Mouse (Mus musculus): ENCODE data around the gene Ahcyl2. TPM values are rescaled to one million over a fixed set of nuclear protein-coding genes. Genes with fewer than 3 reads are reported as not detected.

Ahcyl2 gene
- polyA plus RNA-seq, 1 experiment from 2014 or later: 11.8 TPM

DNA sequence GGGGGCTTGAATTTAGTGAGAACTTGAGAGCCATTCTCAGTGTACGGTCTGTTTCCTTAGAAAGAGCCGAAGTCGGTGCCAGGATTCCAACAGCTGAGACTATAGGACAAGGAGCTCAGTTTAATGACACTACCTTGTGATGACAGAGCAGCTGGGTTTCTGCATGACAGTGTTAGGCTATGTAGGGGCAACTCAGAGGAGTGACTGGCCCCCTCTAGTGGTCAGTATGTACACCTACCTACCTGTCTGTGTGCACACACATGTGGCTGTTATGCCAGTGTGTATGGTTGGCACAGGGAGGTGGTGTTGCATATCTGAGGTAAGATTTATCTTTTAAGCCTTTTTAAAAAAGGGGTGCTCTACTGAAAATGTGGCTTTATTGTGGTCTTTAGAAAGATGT is 92.4 kb downstream of the Ahcyl2 start:
- H3K36me3 ChIP-seq (ENCODE audit: control insufficient read depth, insufficient read depth, low read length): no peaks in the 10 kb centered on the region
- no peaks in the 10 kb centered on the region for H3K9me3 ChIP-seq (ENCODE audit: control insufficient read depth, low read length)
- H3K4me3 ChIP-seq (ENCODE audit: low read depth, low read length): no peak overlapping the region
- ATAC-seq (ENCODE audit: insufficient read depth, low FRiP score, low TSS enrichment) (no peak), DNase-seq (ENCODE audit: low spot score) (no peak)
- H3K27me3 ChIP-seq (ENCODE audit: control insufficient read depth, insufficient read depth, low read length): no peaks in the 10 kb centered on the region
- no peak overlapping the region for H3K4me2 ChIP-seq (ENCODE audit: low read depth)
- 89% methylated on average over 3 of the region's 3 CpGs for WGBS
- no peaks in the 10 kb centered on the region for H3K4me1 ChIP-seq (ENCODE audit: control insufficient read depth, insufficient read depth, low read length)
- no peak overlapping the region for H3K9ac ChIP-seq (ENCODE audit: low read length)
- no peak overlapping the region for H3K27ac ChIP-seq (ENCODE audit: low read depth, low read length)

DNA sequence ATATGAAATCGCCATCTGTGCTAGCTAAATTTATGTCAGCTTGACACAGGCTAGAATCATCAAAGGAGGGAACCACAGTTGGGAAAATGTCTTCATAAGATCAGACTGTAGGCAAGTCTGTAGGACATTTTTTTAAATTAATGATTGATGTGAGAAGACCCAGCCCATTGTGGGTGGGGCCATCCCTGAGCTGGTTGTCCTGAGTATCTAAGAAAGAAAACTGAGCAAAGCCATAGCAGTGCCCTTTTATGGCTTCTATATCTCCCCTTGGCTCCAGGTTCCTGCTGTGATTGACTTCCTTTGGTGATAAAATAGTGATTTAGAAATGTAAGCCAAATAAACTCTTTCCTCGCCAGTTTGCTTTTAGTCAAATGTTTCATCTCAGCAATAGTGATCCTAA is 97.1 kb downstream of the Ahcyl2 start:
- no peak overlapping the region for H3K27ac ChIP-seq (ENCODE audit: low read depth, low read length)
- no peak overlapping the region for H3K4me2 ChIP-seq (ENCODE audit: low read depth)
- no peak overlapping the region for H3K4me3 ChIP-seq (ENCODE audit: low read depth, low read length)
- 95% methylated on average over 2 of the region's 2 CpGs for WGBS
- H3K4me1 ChIP-seq (ENCODE audit: control insufficient read depth, insufficient read depth, low read length): no peaks in the 10 kb centered on the region
- H3K9me3 ChIP-seq (ENCODE audit: control insufficient read depth, low read length): no peaks in the 10 kb centered on the region
- no peaks in the 10 kb centered on the region for H3K36me3 ChIP-seq (ENCODE audit: control insufficient read depth, insufficient read depth, low read length)
- H3K27me3 ChIP-seq (ENCODE audit: control insufficient read depth, insufficient read depth, low read length): no peaks in the 10 kb centered on the region
- DNase-seq (ENCODE audit: low spot score): no peak
- no peak for ATAC-seq (ENCODE audit: insufficient read depth, low FRiP score, low TSS enrichment)
- no peak overlapping the region for H3K9ac ChIP-seq (ENCODE audit: low read length)

DNA sequence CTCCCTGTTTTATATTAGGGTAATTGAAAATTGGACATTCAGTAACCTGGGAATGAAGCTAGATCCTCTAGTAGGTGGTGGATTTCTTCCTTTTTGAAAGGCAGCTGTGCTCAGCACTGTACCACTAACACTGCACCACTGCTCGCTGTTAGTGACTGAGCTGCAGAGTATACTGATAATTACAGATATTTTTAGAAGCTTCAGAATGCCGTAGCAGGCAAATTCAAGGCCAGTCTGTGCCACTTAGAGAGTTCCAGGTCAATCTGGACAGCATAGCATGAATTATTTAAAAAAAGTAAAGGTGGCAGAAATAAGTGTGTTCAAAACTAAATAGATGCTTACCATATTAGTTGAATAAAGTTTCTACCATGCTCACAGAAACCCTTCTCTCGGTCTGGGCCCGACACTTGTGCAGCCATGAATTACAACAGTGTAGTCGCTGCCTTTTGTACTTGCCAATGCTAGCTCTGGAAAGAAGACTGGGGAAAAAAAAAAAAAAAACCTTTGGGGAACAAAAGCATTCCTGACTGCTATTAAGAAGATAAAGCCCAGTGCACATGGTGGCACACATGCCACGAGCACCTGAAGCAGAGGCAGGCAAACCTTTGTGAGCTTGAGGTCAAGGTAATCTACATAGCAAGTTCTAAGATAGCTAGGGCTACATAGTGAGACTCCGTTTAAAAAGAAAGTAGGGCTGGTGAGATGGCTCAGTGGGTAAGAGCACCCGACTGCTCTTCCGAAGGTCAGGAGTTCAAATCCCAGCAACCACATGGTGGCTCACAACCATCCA is 99.3 kb downstream of the Ahcyl2 start:
- H3K4me1 ChIP-seq (ENCODE audit: control insufficient read depth, insufficient read depth, low read length): no peaks in the 10 kb centered on the region
- no peak overlapping the region for H3K27ac ChIP-seq (ENCODE audit: low read depth, low read length)
- H3K36me3 ChIP-seq (ENCODE audit: control insufficient read depth, insufficient read depth, low read length): no peaks in the 10 kb centered on the region
- no peak overlapping the region for H3K4me2 ChIP-seq (ENCODE audit: low read depth)
- H3K27me3 ChIP-seq (ENCODE audit: control insufficient read depth, insufficient read depth, low read length): no peaks in the 10 kb centered on the region
- 72% methylated on average over 9 of the region's 9 CpGs for WGBS
- no peaks in the 10 kb centered on the region for H3K9me3 ChIP-seq (ENCODE audit: control insufficient read depth, low read length)
- no peak for ATAC-seq (ENCODE audit: insufficient read depth, low FRiP score, low TSS enrichment)
- H3K9ac ChIP-seq (ENCODE audit: low read length): no peak overlapping the region
- no peak overlapping the region for H3K4me3 ChIP-seq (ENCODE audit: low read depth, low read length)
- no peak for DNase-seq (ENCODE audit: low spot score)

DNA sequence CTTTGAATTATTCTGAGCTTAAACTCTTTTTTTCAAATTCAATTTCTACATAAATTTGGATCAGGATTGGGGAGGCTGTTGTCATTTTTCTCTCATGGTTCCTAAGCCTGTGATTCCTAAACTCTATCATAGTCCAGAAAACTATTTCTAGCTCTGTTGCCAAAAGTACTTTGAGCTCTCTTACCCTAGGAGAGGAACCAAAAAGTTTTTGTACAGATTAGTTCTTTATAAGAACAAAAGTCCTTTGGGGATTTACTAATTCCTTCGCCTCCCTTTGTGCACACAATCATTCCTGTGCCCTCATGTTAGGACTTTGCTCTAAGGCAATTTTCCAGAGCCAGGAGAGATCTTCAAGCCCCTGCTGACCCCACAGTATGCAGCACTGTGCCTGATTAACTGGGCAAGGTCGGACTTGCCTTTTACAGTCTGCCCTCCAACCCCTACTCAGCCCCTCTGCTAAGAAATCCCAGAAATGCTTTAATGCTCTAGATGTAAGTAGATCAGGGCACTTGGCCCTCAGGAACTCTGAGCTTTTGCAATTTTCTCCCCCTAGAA is 100.6 kb downstream of the Ahcyl2 start:
- Histone ChIP-seq H3K27ac (ENCODE audit: low read depth, low read length) (no peak overlapping the region), H3K4me3 (ENCODE audit: low read depth, low read length) (no peak overlapping the region), H3K4me1 (ENCODE audit: control insufficient read depth, insufficient read depth, low read length) (no peaks in the 10 kb centered on the region), H3K9ac (ENCODE audit: low read length) (no peak overlapping the region), H3K9me3 (ENCODE audit: control insufficient read depth, low read length) (no peaks in the 10 kb centered on the region), H3K27me3 (ENCODE audit: control insufficient read depth, insufficient read depth, low read length) (no peaks in the 10 kb centered on the region), H3K36me3 (ENCODE audit: control insufficient read depth, insufficient read depth, low read length) (no peaks in the 10 kb centered on the region), H3K4me2 (ENCODE audit: low read depth) (no peak overlapping the region)
- ATAC-seq (ENCODE audit: insufficient read depth, low FRiP score, low TSS enrichment): no peak
- DNase-seq (ENCODE audit: low spot score): no peak
- 90% methylated on average over 2 of the region's 2 CpGs for WGBS

DNA sequence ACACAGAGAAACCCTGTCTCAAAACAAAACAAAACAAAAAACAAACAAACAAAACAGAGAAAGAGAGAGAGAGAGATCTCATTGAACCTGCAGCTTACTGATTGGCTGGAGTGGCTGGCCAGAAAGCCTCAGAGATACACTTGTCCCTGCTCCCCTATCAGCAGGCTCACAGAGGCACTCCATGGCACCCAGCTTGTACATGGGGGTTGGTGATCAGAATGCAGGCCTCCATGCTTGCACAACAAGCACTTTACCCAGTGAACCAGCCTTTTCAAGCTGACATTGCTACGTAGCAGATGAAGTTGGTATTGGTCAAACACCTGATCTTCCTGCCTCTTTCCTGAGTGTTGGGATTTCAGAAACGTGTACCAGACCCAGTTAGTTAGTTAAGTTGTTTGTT is 105.8 kb downstream of the Ahcyl2 start:
- no peak for DNase-seq (ENCODE audit: low spot score)
- Histone ChIP-seq H3K9ac (ENCODE audit: low read length) (no peak overlapping the region), H3K36me3 (ENCODE audit: control insufficient read depth, insufficient read depth, low read length) (no peaks in the 10 kb centered on the region), H3K4me1 (ENCODE audit: control insufficient read depth, insufficient read depth, low read length) (no peaks in the 10 kb centered on the region), H3K27ac (ENCODE audit: low read depth, low read length) (no peak overlapping the region), H3K27me3 (ENCODE audit: control insufficient read depth, insufficient read depth, low read length) (no peaks in the 10 kb centered on the region), H3K4me2 (ENCODE audit: low read depth) (no peak overlapping the region), H3K9me3 (ENCODE audit: control insufficient read depth, low read length) (no peaks in the 10 kb centered on the region), H3K4me3 (ENCODE audit: low read depth, low read length) (no peak overlapping the region)
- ATAC-seq (ENCODE audit: insufficient read depth, low FRiP score, low TSS enrichment): no peak
- WGBS: 80% methylated on average over 2 of the region's 2 CpGs

DNA sequence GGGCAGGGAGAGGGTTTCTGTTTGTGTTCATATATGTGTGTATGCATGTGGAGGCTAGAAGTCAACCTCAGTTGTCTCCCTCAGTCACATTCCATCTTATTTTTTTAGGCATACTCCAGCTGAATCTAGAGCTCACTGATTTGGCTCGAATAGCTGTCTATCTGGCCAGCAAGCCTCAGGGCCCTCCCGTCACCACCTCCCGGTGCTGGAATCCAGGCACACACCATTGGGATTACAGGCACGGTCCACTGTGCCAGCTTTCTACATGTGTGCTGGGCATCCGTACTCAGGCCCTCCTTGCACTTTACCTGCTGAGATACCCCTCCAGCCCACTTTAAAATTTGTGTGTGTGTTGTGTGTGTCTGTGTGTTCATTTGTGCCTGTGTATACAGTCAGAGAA is 107.8 kb downstream of the Ahcyl2 start:
- H3K4me2 ChIP-seq (ENCODE audit: low read depth): no peak overlapping the region
- H3K9ac ChIP-seq (ENCODE audit: low read length): no peak overlapping the region
- DNase-seq (ENCODE audit: low spot score) (no peak), ATAC-seq (ENCODE audit: insufficient read depth, low FRiP score, low TSS enrichment) (no peak)
- no peaks in the 10 kb centered on the region for H3K4me1 ChIP-seq (ENCODE audit: control insufficient read depth, insufficient read depth, low read length)
- 89% methylated on average over 5 of the region's 5 CpGs for WGBS
- no peak overlapping the region for H3K27ac ChIP-seq (ENCODE audit: low read depth, low read length)
- no peaks in the 10 kb centered on the region for H3K27me3 ChIP-seq (ENCODE audit: control insufficient read depth, insufficient read depth, low read length)
- H3K36me3 ChIP-seq (ENCODE audit: control insufficient read depth, insufficient read depth, low read length): no peaks in the 10 kb centered on the region
- no peak overlapping the region for H3K4me3 ChIP-seq (ENCODE audit: low read depth, low read length)
- H3K9me3 ChIP-seq (ENCODE audit: control insufficient read depth, low read length): no peaks in the 10 kb centered on the region

DNA sequence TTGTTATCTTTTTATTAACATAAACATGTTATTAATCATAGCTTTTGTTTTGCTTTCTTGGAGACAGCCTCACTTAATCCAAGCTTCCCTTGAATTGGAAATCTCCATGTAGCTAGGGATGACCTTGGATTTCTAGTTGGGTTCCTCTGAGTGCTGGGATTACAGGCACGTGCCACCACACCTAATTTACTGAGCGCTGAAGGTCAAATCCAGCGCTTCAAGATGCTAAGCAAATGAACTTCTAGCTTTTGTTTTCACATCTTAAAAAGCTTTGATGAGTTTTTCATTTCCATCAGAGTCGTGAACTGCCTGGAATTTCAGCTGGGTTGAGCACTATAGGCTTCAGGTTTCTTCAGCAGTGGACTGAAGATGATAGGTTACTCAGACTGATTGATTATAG is 109.0 kb downstream of the Ahcyl2 start:
- no peak overlapping the region for H3K9ac ChIP-seq (ENCODE audit: low read length)
- no peak for ATAC-seq (ENCODE audit: insufficient read depth, low FRiP score, low TSS enrichment)

DNA sequence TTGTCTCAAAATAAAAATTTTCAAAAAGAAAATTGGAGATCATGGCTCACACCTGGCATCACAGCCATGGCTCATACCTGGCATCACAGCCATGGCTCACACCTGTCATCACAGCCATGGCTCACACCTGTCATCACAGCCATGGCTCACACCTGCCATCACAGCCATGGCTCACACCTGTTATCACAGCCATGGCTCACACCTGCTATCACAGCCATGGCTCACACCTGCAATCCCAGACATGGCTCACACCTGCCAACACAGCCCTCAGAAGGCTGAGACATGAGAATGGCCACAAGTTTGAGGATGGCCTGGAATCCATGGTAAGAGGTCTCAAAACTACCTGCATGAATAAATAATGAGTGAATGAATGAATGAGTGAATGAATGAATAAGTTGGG is 111.8 kb downstream of the Ahcyl2 start:
- ATAC-seq (ENCODE audit: insufficient read depth, low FRiP score, low TSS enrichment) (no peak), DNase-seq (ENCODE audit: low spot score) (no peak)
- Histone ChIP-seq H3K27ac (ENCODE audit: low read depth, low read length) (no peak overlapping the region), H3K36me3 (ENCODE audit: control insufficient read depth, insufficient read depth, low read length) (no peaks in the 10 kb centered on the region), H3K4me2 (ENCODE audit: low read depth) (no peak overlapping the region), H3K9ac (ENCODE audit: low read length) (no peak overlapping the region), H3K4me1 (ENCODE audit: control insufficient read depth, insufficient read depth, low read length) (no peaks in the 10 kb centered on the region), H3K9me3 (ENCODE audit: control insufficient read depth, low read length) (no peaks in the 10 kb centered on the region), H3K27me3 (ENCODE audit: control insufficient read depth, insufficient read depth, low read length) (no peaks in the 10 kb centered on the region), H3K4me3 (ENCODE audit: low read depth, low read length) (no peak overlapping the region)

More for the DNA sequence above, 109.0 kb downstream of the Ahcyl2 start:
- Histone ChIP-seq H3K4me2 (ENCODE audit: low read depth) (no peak overlapping the region), H3K36me3 (ENCODE audit: control insufficient read depth, insufficient read depth, low read length) (no peaks in the 10 kb centered on the region), H3K4me3 (ENCODE audit: low read depth, low read length) (no peak overlapping the region), H3K4me1 (ENCODE audit: control insufficient read depth, insufficient read depth, low read length) (no peaks in the 10 kb centered on the region), H3K9me3 (ENCODE audit: control insufficient read depth, low read length) (no peaks in the 10 kb centered on the region), H3K27me3 (ENCODE audit: control insufficient read depth, insufficient read depth, low read length) (no peaks in the 10 kb centered on the region), H3K27ac (ENCODE audit: low read depth, low read length) (no peak overlapping the region)
- 89% methylated on average over 4 of the region's 4 CpGs for WGBS
- no peak for DNase-seq (ENCODE audit: low spot score)

DNA sequence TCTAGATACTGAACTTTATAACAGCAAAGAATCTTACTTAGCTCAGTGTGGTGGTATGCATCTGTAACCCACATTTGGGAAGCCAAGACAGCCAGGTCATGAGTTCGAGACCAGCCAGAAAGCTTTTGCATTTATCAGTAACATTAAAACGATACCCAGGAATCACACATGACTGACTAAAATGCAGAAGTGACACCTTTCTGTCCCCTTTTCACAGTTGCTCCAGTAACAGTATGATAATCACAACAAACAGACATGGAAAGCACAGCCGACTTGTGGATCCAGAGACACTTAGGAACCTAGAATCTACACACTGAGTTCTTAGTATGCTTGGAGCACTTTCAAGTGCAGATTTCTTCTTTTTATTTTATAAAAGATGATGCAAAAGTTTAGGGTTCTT is 113.0 kb downstream of the Ahcyl2 start:
- WGBS: 88% methylated on average over 3 of the region's 3 CpGs
- H3K27me3 ChIP-seq (ENCODE audit: control insufficient read depth, insufficient read depth, low read length): no peaks in the 10 kb centered on the region
- ATAC-seq (ENCODE audit: insufficient read depth, low FRiP score, low TSS enrichment) (no peak), DNase-seq (ENCODE audit: low spot score) (no peak)
- no peaks in the 10 kb centered on the region for H3K9me3 ChIP-seq (ENCODE audit: control insufficient read depth, low read length)
- no peaks in the 10 kb centered on the region for H3K4me1 ChIP-seq (ENCODE audit: control insufficient read depth, insufficient read depth, low read length)
- no peak overlapping the region for H3K9ac ChIP-seq (ENCODE audit: low read length)
- H3K4me2 ChIP-seq (ENCODE audit: low read depth): no peak overlapping the region
- no peak overlapping the region for H3K27ac ChIP-seq (ENCODE audit: low read depth, low read length)
- H3K36me3 ChIP-seq (ENCODE audit: control insufficient read depth, insufficient read depth, low read length): no peaks in the 10 kb centered on the region
- no peak overlapping the region for H3K4me3 ChIP-seq (ENCODE audit: low read depth, low read length)
